Mouse (Mus musculus) G1E-ER4 (cell line): ENCODE data around the gene Gfy. TPM values are rescaled to one million over a fixed set of nuclear protein-coding genes. Genes with fewer than 3 reads are reported as not detected.

Source experiments
- GATA1 ChIP-seq: IDR thresholded peaks from one replicate; pipeline ENCODE4 v1.8.0; 2012; ENCODE audit warnings: low read length, inconsistent platforms
- polyA plus RNA-seq: library from polyadenylated mRNA; stranded (reverse); fragments of >175 nt; gene quantifications from 2 replicates; pipeline ENCODE4 v1.2.3, GENCODE M21; 2012

The Gfy gene
- polyA plus RNA-seq, 1 experiment, result not detected

GRCm38 (mm10) chr7:45129776-45130512, 49.4 kb downstream of the Gfy start:
- TF ChIP-seq GATA1, result no peak

DNA sequence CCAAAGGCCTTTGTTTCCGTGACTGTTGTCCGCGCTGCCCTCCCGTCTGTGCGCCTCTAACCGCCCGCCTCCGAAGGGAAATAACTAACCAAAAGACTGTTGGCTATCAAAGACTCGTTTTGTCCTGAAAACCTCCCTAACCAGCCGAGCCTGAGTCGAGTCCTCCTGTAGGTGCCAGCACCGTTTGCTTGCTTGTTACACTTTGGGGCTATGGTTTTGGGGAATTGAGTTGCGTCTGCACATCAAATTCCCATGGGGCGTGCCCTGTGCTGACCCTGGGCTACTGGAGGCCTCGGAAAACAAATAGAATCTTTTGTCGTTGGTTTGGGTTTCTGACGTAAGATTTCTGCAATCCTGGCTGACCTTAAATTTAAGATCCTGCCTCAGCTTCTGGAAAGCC, 50.1 kb downstream of the Gfy start:
- no peak for TF ChIP-seq GATA1

- no peak for TF ChIP-seq GATA1
Observed at GRCm38 (mm10) chr7:45128624-45129246, 50.6 kb downstream of the Gfy start, which contains the start of gene Rpl13a. TSS of gene Rpl13a (minus strand) at chr7:45128761.

GRCm38 (mm10) chr7:45127700-45128224, 51.6 kb downstream of the Gfy start:
- no peak for TF ChIP-seq GATA1

GRCm38 (mm10) chr7:45126844-45127699, 52.3 kb downstream of the Gfy start:
- TF ChIP-seq GATA1, result no peak

Other genes with a start within 250 kb of the Gfy start
- 0.16 TPM in 1 of 2 replicates, not detected in the other for gene Tsks, start 236.4 kb downstream of the Gfy start, polyA plus RNA-seq
- gene Cpt1c, start 204.7 kb downstream of the Gfy start, polyA plus RNA-seq, result 1.2 and 1.9 TPM in 2 replicates
- gene Prmt1, start 193.0 kb downstream of the Gfy start, polyA plus RNA-seq, result 142 and 234 TPM in 2 replicates
- gene Irf3, start 181.9 kb downstream of the Gfy start, polyA plus RNA-seq, result 110 and 153 TPM in 2 replicates
- 195 and 211 TPM in 2 replicates for gene Bcl2l12, start 180.9 kb downstream of the Gfy start, polyA plus RNA-seq
- gene Scaf1, start 163.2 kb downstream of the Gfy start, polyA plus RNA-seq, result 347 and 406 TPM in 2 replicates
- 7.8 and 9.1 TPM in 2 replicates for gene Rras, start 161.6 kb downstream of the Gfy start, polyA plus RNA-seq
- gene Prr12, start 126.7 kb downstream of the Gfy start, polyA plus RNA-seq, result 123 and 149 TPM in 2 replicates
- gene Nosip, start 117.1 kb downstream of the Gfy start, polyA plus RNA-seq, result 160 and 205 TPM in 2 replicates
- 28.0 and 34.7 TPM in 2 replicates for gene Prrg2, start 116.9 kb downstream of the Gfy start, polyA plus RNA-seq
- gene Rcn3, start 87.3 kb downstream of the Gfy start, polyA plus RNA-seq, result 1.2 and 1.8 TPM in 2 replicates
- 0.04 TPM in 1 of 2 replicates, not detected in the other for gene Fcgrt, start 75.7 kb downstream of the Gfy start, polyA plus RNA-seq
- gene Rps11, start 55.1 kb downstream of the Gfy start, polyA plus RNA-seq, result 236 and 428 TPM in 2 replicates
- 9,046 and 9,149 TPM in 2 replicates for gene Rpl13a, start 50.8 kb downstream of the Gfy start, polyA plus RNA-seq
- gene Gm45713, start 43.3 kb downstream of the Gfy start, polyA plus RNA-seq, result 1.5 and 3.9 TPM in 2 replicates
- 47.6 and 56.0 TPM in 2 replicates for gene Flt3l, start 43.1 kb downstream of the Gfy start, polyA plus RNA-seq
- gene Pih1d1, start 25.3 kb downstream of the Gfy start, polyA plus RNA-seq, result 93.6 and 96.2 TPM in 2 replicates
- 150 and 154 TPM in 2 replicates for gene Aldh16a1, start 25.0 kb downstream of the Gfy start, polyA plus RNA-seq
- gene Slc17a7, start 15.6 kb downstream of the Gfy start, polyA plus RNA-seq, result 0.06 and 0.09 TPM in 2 replicates
- gene Pth2, start 1.4 kb upstream of the Gfy start, polyA plus RNA-seq, result not detected in 2 replicates
- gene Ccdc155, start 25.3 kb upstream of the Gfy start, polyA plus RNA-seq, result not detected in 2 replicates
- 0.13 TPM in 1 of 2 replicates, not detected in the other for gene Dkkl1, start 32.6 kb upstream of the Gfy start, polyA plus RNA-seq
- gene Tead2, start 36.2 kb upstream of the Gfy start, polyA plus RNA-seq, result not detected in 2 replicates
- 96.2 and 133 TPM in 2 replicates for gene Cd37, start 59.5 kb upstream of the Gfy start, polyA plus RNA-seq
- gene Slc6a16, start 61.5 kb upstream of the Gfy start, polyA plus RNA-seq, result not detected in 2 replicates
- gene Slc6a21, start 97.9 kb upstream of the Gfy start, polyA plus RNA-seq, result not detected in 2 replicates
- gene Trpm4, start 154.2 kb upstream of the Gfy start, polyA plus RNA-seq, result 0.13 and 0.19 TPM in 2 replicates
- not detected in 2 replicates for gene Hrc, start 155.7 kb upstream of the Gfy start, polyA plus RNA-seq
- gene Ppfia3, start 187.4 kb upstream of the Gfy start, polyA plus RNA-seq, result 5.9 and 6.4 TPM in 2 replicates
- gene Lin7b, start 191.0 kb upstream of the Gfy start, polyA plus RNA-seq, result 3.0 and 3.6 TPM in 2 replicates
- gene Snrnp70, start 216.2 kb upstream of the Gfy start, polyA plus RNA-seq, result 1,207 and 1,386 TPM in 2 replicates
- not detected in 2 replicates for gene Kcna7, start 226.1 kb upstream of the Gfy start, polyA plus RNA-seq
- gene Ntf5, start 234.1 kb upstream of the Gfy start, polyA plus RNA-seq, result 0.03 and 0.04 TPM in 2 replicates
- gene Lhb, start 241.3 kb upstream of the Gfy start, polyA plus RNA-seq, result not detected in 2 replicates